Mouse (Mus musculus) heart, adult 2 months (tissue): Measurements from ENCODE around the gene Rae1.

Source experiments
- CTCF ChIP-seq: fragments of 200-600 bp; IDR thresholded peaks from 2 replicates; pipeline ENCODE4 v1.8.1; 2022; ENCODE audit warnings: antibody characterized with exemption, mild to moderate bottlenecking, moderate library complexity
- POLR2A ChIP-seq: fragments of 200-500 bp; IDR thresholded peaks from 2 replicates; pipeline ENCODE4 v1.6.1; 2011; ENCODE audit warnings: mild to moderate bottlenecking, low read depth, low read length, control low read depth; ENCODE audit not compliant: insufficient read depth

DNA sequence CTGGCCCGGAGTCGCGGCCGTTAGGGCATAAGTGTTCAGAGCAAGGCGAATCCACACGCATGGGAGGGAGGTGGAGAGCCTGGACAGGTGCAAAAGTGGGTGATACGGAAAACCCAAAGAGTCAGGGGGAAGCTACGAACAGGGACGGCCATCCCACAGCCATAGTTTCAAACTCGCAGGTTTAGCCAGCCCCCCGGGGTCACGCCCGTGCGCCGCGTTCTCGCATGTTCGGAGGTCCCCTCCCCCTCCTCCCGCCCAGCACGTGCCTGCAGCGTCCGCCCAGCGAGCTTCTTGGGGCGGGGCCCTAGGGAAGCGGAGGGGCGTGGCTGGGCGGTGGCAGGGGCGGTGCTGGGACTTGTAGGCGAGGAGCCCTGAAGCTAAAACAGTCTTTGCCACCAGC, 19.9 kb downstream of the Rae1 start:
- TF ChIP-seq CTCF (no peak), POLR2A (0 out of 2 replicates have a peak, but pooled peaks have one; percentile 10)
